Mouse (Mus musculus): ENCODE results near the gene Cpeb4.

DNA sequence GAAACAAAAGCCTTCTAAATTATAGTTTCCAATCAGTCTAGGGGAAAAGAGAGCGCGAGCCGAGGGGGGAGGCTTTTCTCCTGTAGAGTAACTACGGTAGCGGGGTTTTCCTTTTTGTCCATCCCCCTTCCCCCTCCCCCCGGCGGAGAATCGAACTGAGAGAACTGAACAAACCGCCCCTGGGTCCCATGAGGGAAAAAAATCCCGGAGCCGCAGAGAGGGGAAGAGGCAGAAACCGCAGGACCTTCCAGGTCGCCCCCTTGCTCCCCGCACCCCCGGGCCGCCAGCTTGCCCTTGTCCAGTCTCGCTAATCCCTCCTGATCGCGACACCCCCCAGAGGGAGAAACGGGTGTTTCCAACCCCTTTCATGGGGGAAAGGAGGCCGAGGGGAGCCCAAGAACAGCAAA is 873 bp upstream of the Cpeb4 start:
- TF ChIP-seq TCF12 (IDR thresholded peaks at IDR 0.05; ENCODE audit: insufficient read depth, poor library complexity, severe bottlenecking), result no peak
- TF ChIP-seq POLR2A (IDR thresholded peaks at IDR 0.05; ENCODE audit: insufficient read length, low read depth), result no peak

Data from myocyte (in vitro differentiated cells).